Mouse (Mus musculus) lung, embryonic 16.5 days (tissue): ENCODE results near the gene Tifab. TPM values are rescaled to one million over a fixed set of nuclear protein-coding genes. Genes with fewer than 3 reads are reported as not detected.

Experiments
- ATAC-seq: fragments of 200-750 bp; cut with Nextera tagmentation; 2 replicates; pipeline ENCODE4 v1.8.0; 2017; ENCODE audit warnings: low read depth, mild to moderate bottlenecking, moderate library complexity
- H3K27ac ChIP-seq: fragments of 300-500 bp; sonication (generic); 2 replicates; pipeline ENCODE4 v1.5.1; 2014; ENCODE audit warnings: mild to moderate bottlenecking, control low read depth, low read length
- H3K27me3 ChIP-seq: fragments of 300-500 bp; sonication (generic); 2 replicates; pipeline ENCODE4 v1.6.1; 2014; ENCODE audit warnings: low read depth, low read length, mixed read lengths; ENCODE audit not compliant: control insufficient read depth, insufficient read depth
- H3K36me3 ChIP-seq: fragments of 300-500 bp; sonication (generic); 2 replicates; pipeline ENCODE4 v1.6.1; 2014; ENCODE audit warnings: low read length; ENCODE audit not compliant: control insufficient read depth, insufficient read depth
- H3K4me1 ChIP-seq: fragments of 300-500 bp; sonication (generic); replicated peaks from 2 replicates; pipeline ENCODE4 v1.6.1; 2014; ENCODE audit warnings: low read length, mixed read lengths; ENCODE audit not compliant: control insufficient read depth, insufficient read depth
- H3K4me2 ChIP-seq: fragments of 300-500 bp; sonication (generic); 2 replicates; pipeline ENCODE4 v1.6.1; 2014; ENCODE audit warnings: low read depth, low read length, control low read depth
- H3K4me3 ChIP-seq: fragments of 300-500 bp; sonication (generic); 2 replicates; pipeline ENCODE4 v1.5.1; 2014; ENCODE audit warnings: mild to moderate bottlenecking, low read length, control low read depth
- H3K9ac ChIP-seq: fragments of 300-500 bp; sonication (generic); 2 replicates; pipeline ENCODE4 v1.6.1; 2014; ENCODE audit warnings: low read length, control low read depth
- H3K9me3 ChIP-seq: fragments of 300-500 bp; sonication (generic); 2 replicates; pipeline ENCODE4 v1.6.1; 2016; ENCODE audit warnings: low read length; ENCODE audit not compliant: control insufficient read depth
- WGBS: fragments of 180-500 bp; shearing (Covaris S2); extraction: QIAGEN DNeasy Blood & Tissue Kit; methylation state at CpG from one replicate; pipeline ENCODE4 v1.1.7; 2014; 5-methylcytosine and 5-hydroxymethylcytosine counted together
- polyA plus RNA-seq: library from polyadenylated mRNA; unstranded; fragments of >200 nt; fragmentation: Nextera tagmentation; extraction: Ambion mirVana; gene quantifications from 2 replicates; pipeline ENCODE4 v1.2.1, GENCODE M21; 2015

Tifab gene
- polyA plus RNA-seq, 1 experiment from 2014 or later, result 4.0 TPM

- no peaks in the 10 kb centered on the region for H3K9me3 ChIP-seq
- H3K4me2 ChIP-seq, result no peak overlapping the region
- H3K4me1 ChIP-seq, result no peaks in the 10 kb centered on the region; the same call in 1 of the 2 replicates
- 82% methylated on average over 11 of the region's 11 CpGs for WGBS
- ATAC-seq, result no peak
- no peak overlapping the region for H3K9ac ChIP-seq
- H3K4me3 ChIP-seq, result no peak overlapping the region
- H3K27ac ChIP-seq, result no peak overlapping the region
- no peaks in the 10 kb centered on the region for H3K36me3 ChIP-seq
- peaks cover 5% of the 10 kb centered on the region for H3K27me3 ChIP-seq
Measured at GRCm38 (mm10) chr13:56165561-56165960, 13.1 kb downstream of the Tifab start.

- Histone ChIP-seq H3K27ac (no peak overlapping the region), H3K9ac (no peak overlapping the region), H3K36me3 (no peaks in the 10 kb centered on the region), H3K4me1 (peaks cover 5% of the 10 kb centered on the region), H3K27me3 (peaks cover 6% of the 10 kb centered on the region), H3K4me2 (no peak overlapping the region), H3K9me3 (no peaks in the 10 kb centered on the region), H3K4me3 (no peak overlapping the region)
- no peak for ATAC-seq
- WGBS, result 83% methylated on average over 3 of the region's 3 CpGs
Measured at GRCm38 (mm10) chr13:56164372-56164771, 14.3 kb downstream of the Tifab start.

- Histone ChIP-seq H3K27ac (no peak overlapping the region), H3K36me3 (no peaks in the 10 kb centered on the region), H3K4me3 (no peak overlapping the region), H3K4me2 (no peak overlapping the region), H3K27me3 (peaks cover 6% of the 10 kb centered on the region), H3K9ac (no peak overlapping the region), H3K4me1 (peaks cover 11% of the 10 kb centered on the region), H3K9me3 (no peaks in the 10 kb centered on the region)
- WGBS, result 18% methylated on average over 6 of the region's 6 CpGs
- ATAC-seq, result peak; percentile 63; the same call in 1 of the 2 replicates
Measured at GRCm38 (mm10) chr13:56163751-56164150, 14.9 kb downstream of the Tifab start.

- peaks cover 11% of the 10 kb centered on the region for H3K4me1 ChIP-seq
- H3K27me3 ChIP-seq, result peaks cover 6% of the 10 kb centered on the region
- no peak overlapping the region for H3K9ac ChIP-seq
- H3K27ac ChIP-seq, result no peak overlapping the region
- WGBS, result 58% methylated on average over 6 of the region's 6 CpGs
- H3K36me3 ChIP-seq, result no peaks in the 10 kb centered on the region
- ATAC-seq, result no peak
- H3K9me3 ChIP-seq, result no peaks in the 10 kb centered on the region
- no peak overlapping the region for H3K4me3 ChIP-seq
- H3K4me2 ChIP-seq, result no peak overlapping the region
Measured at GRCm38 (mm10) chr13:56162859-56163258, 15.8 kb downstream of the Tifab start.

DNA sequence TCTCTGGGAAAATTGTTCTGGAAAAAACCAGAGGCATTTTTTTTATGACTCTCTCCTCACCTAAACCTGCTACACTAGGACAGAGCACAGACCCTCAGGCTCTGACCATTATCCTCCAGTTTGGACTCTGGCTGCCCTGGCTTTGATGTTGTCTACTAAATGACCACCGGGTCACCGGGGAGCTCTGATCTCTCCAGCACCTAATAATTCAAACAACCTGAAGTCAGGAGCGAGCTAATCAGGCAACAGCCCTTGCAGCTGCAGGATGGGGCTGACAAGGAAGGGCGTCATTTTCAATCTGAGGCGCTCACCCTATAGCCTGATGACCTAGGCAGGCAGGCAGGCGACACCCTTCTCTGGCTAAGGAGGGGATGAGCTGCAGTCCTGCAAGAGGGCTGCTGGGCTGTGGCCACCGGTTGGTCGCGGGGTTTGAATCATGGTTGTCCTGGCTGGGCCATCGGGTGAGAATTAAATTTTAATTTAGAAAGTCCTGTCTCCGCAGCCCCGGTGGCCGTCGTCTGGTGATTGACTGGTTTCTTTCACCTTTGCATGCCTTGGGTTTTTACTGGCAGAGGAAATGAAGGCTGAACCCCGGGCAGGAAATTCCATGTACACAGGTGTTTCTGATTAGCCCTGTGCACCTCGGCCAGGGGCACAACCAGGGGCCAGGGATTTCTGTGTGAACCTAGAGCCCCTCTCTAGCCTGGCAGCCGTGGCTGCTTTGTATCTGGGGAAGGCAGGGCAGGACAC lies 18.9 kb downstream of the Tifab start:
- H3K36me3 ChIP-seq, result no peaks in the 10 kb centered on the region
- H3K4me1 ChIP-seq, result peaks cover 11% of the 10 kb centered on the region
- no peak for ATAC-seq
- H3K9me3 ChIP-seq, result no peaks in the 10 kb centered on the region
- WGBS, result 16% methylated on average over 17 of the region's 17 CpGs
- H3K27me3 ChIP-seq, result peaks cover 6% of the 10 kb centered on the region
- no peak overlapping the region for H3K4me3 ChIP-seq
- no peak overlapping the region for H3K4me2 ChIP-seq
- no peak overlapping the region for H3K9ac ChIP-seq
- no peak overlapping the region for H3K27ac ChIP-seq

GRCm38 (mm10) chr13:56159016-56159601 lies 19.6 kb downstream of the Tifab start:
- ATAC-seq, result peak; percentile 34; the same call in 1 of the 2 replicates
- Histone ChIP-seq H3K9me3 (no peaks in the 10 kb centered on the region), H3K4me1 (peaks cover 11% of the 10 kb centered on the region), H3K27ac (no peak overlapping the region), H3K4me2 (no peak overlapping the region), H3K9ac (no peak overlapping the region), H3K4me3 (no peak overlapping the region), H3K27me3 (peaks cover 6% of the 10 kb centered on the region), H3K36me3 (no peaks in the 10 kb centered on the region)
- 25% methylated on average over 14 of the region's 14 CpGs for WGBS

DNA sequence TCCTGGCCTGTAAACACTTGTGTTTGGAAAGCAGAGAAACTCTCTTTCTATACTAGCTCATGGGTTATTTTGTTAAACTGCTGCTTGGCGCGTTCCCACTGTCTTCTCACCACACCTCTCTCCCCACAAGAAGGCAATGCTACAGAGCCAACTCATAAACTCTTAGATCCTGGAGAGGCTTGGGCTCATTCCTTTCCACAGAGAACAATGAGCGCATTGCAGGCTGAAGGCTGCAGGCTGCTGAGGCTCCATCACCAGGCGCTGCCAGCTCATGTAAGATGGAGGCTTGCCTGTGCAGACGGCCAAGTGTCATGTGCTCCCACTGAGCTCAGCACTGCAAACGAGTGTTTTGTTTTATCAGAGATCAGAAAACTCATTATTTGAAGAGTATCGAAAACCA lies 23.0 kb downstream of the Tifab start:
- 41% methylated on average over 7 of the region's 7 CpGs for WGBS

GRCm38 (mm10) chr13:56155048-56155447 lies 23.6 kb downstream of the Tifab start:
- Histone ChIP-seq H3K4me1 (peaks cover 14% of the 10 kb centered on the region), H3K27me3 (no peaks in the 10 kb centered on the region), H3K36me3 (no peaks in the 10 kb centered on the region), H3K4me3 (no peak overlapping the region), H3K9me3 (no peaks in the 10 kb centered on the region), H3K9ac (no peak overlapping the region), H3K27ac (no peak overlapping the region), H3K4me2 (no peak overlapping the region)
- WGBS, result 54% methylated on average over 5 of the region's 5 CpGs
- no peak for ATAC-seq

More for the DNA sequence above, 23.0 kb downstream of the Tifab start:
- no peak overlapping the region for H3K4me3 ChIP-seq
- H3K36me3 ChIP-seq, result no peaks in the 10 kb centered on the region
- ATAC-seq, result no peak
- no peak overlapping the region for H3K27ac ChIP-seq
- H3K4me1 ChIP-seq, result peaks cover 14% of the 10 kb centered on the region
- no peak overlapping the region for H3K4me2 ChIP-seq
- H3K9ac ChIP-seq, result no peak overlapping the region
- peaks cover 2% of the 10 kb centered on the region; the same call in 1 of the 2 replicates for H3K27me3 ChIP-seq
- no peaks in the 10 kb centered on the region for H3K9me3 ChIP-seq

GRCm38 (mm10) chr13:56152773-56153460 lies 25.8 kb downstream of the Tifab start:
- 36% methylated on average over 7 of the region's 7 CpGs for WGBS
- peak; percentile 39; the same call in 1 of the 2 replicates for ATAC-seq

More at GRCm38 (mm10) chr13:56152773-56153460, 25.8 kb downstream of the Tifab start:
- H3K27ac ChIP-seq, result no peak overlapping the region
- H3K4me2 ChIP-seq, result no peak overlapping the region
- H3K9me3 ChIP-seq, result no peaks in the 10 kb centered on the region
- H3K9ac ChIP-seq, result no peak overlapping the region
- H3K36me3 ChIP-seq, result no peaks in the 10 kb centered on the region
- H3K4me3 ChIP-seq, result no peak overlapping the region
- H3K4me1 ChIP-seq, result peaks cover 3% of the 10 kb centered on the region; the same call in 1 of the 2 replicates
- H3K27me3 ChIP-seq, result peaks cover 2% of the 10 kb centered on the region; the same call in 1 of the 2 replicates
